Mouse (Mus musculus) splenic B cell, adult 2 months (primary cell): ENCODE results near the gene Rpia.
"Not testable (repeated sequence)": the region's sequence is repeated elsewhere in the genome, so short reads cannot be mapped to it uniquely, and the experiment has no call there.

ENCODE experiments used
- DNase-seq: peaks from one replicate; pipeline ENCODE4 v3.0.0-alpha.2; 2011; ENCODE audit warnings: low read depth, low spot score
- H3K27me3 ChIP-seq: 2 replicates; pipeline ENCODE4 v1.6.1; 2012; ENCODE audit warnings: mild to moderate bottlenecking, low read length, moderate library complexity, mixed read lengths; ENCODE audit not compliant: control insufficient read depth, poor library complexity, insufficient read depth, severe bottlenecking
- H3K36me3 ChIP-seq: 2 replicates; pipeline ENCODE4 v1.6.1; 2012; ENCODE audit warnings: mild to moderate bottlenecking, low read length, moderate library complexity, mixed read lengths; ENCODE audit not compliant: control insufficient read depth, poor library complexity, insufficient read depth, severe bottlenecking

Rpia gene

GRCm38 (mm10) chr6:70791824-70792535 is at the start of gene Rpia:
TSS of gene Rpia (minus strand) at chr6:70792232.
- Histone ChIP-seq H3K27me3 (no peaks in the 10 kb centered on the region; the same call in 1 of the 2 replicates), H3K36me3 (no peaks in the 10 kb centered on the region; the same call in 1 of the 2 replicates)
- peak; percentile 97 for DNase-seq

- Histone ChIP-seq H3K36me3 (no peaks in the 10 kb centered on the region), H3K27me3 (no peaks in the 10 kb centered on the region)
- no peak for DNase-seq
Measured at GRCm38 (mm10) chr6:70840281-70840680, 48.2 kb upstream of the Rpia start.

GRCm38 (mm10) chr6:70838532-70838931 is 46.5 kb upstream of the Rpia start:
- Histone ChIP-seq H3K36me3 (no peaks in the 10 kb centered on the region), H3K27me3 (no peaks in the 10 kb centered on the region)
- DNase-seq = no peak

GRCm38 (mm10) chr6:70837297-70837696 is 45.3 kb upstream of the Rpia start:
- DNase-seq = peak; percentile 64
- H3K36me3 ChIP-seq = no peaks in the 10 kb centered on the region

GRCm38 (mm10) chr6:70831179-70831839 is 39.3 kb upstream of the Rpia start:
- no peaks in the 10 kb centered on the region for H3K27me3 ChIP-seq
- no peaks in the 10 kb centered on the region for H3K36me3 ChIP-seq
- no peak for DNase-seq

More at GRCm38 (mm10) chr6:70837297-70837696, 45.3 kb upstream of the Rpia start:
- H3K27me3 ChIP-seq = no peaks in the 10 kb centered on the region

GRCm38 (mm10) chr6:70830552-70830951 is 38.5 kb upstream of the Rpia start:
- H3K27me3 ChIP-seq = no peaks in the 10 kb centered on the region
- H3K36me3 ChIP-seq = no peaks in the 10 kb centered on the region
- no peak for DNase-seq

- no peaks in the 10 kb centered on the region for H3K27me3 ChIP-seq
- H3K36me3 ChIP-seq = no peaks in the 10 kb centered on the region
- DNase-seq = no peak
Measured at GRCm38 (mm10) chr6:70829451-70829850, 37.4 kb upstream of the Rpia start.

- peak; percentile 76 for DNase-seq
Measured at GRCm38 (mm10) chr6:70824987-70825337, 32.9 kb upstream of the Rpia start.

GRCm38 (mm10) chr6:70824085-70824986 is 32.3 kb upstream of the Rpia start:
- no peaks in the 10 kb centered on the region for H3K36me3 ChIP-seq
- DNase-seq = peak; percentile 80
- no peaks in the 10 kb centered on the region for H3K27me3 ChIP-seq

More at GRCm38 (mm10) chr6:70824987-70825337, 32.9 kb upstream of the Rpia start:
- no peaks in the 10 kb centered on the region for H3K36me3 ChIP-seq
- H3K27me3 ChIP-seq = no peaks in the 10 kb centered on the region

- not testable (repeated sequence) for DNase-seq, H3K27me3 ChIP-seq, H3K36me3 ChIP-seq
Measured at GRCm38 (mm10) chr6:70823277-70823676, 31.2 kb upstream of the Rpia start.

GRCm38 (mm10) chr6:70822386-70822910 is 30.4 kb upstream of the Rpia start:
- Histone ChIP-seq H3K27me3 (no peaks in the 10 kb centered on the region), H3K36me3 (no peaks in the 10 kb centered on the region)
- no peak for DNase-seq

- no peak for DNase-seq
- no peaks in the 10 kb centered on the region for H3K36me3 ChIP-seq
Measured at GRCm38 (mm10) chr6:70821566-70821965, 29.5 kb upstream of the Rpia start.

GRCm38 (mm10) chr6:70815471-70815870 is 23.4 kb upstream of the Rpia start:
- DNase-seq = no peak
- Histone ChIP-seq H3K27me3 (no peaks in the 10 kb centered on the region), H3K36me3 (no peaks in the 10 kb centered on the region)

More at GRCm38 (mm10) chr6:70821566-70821965, 29.5 kb upstream of the Rpia start:
- H3K27me3 ChIP-seq = no peaks in the 10 kb centered on the region

GRCm38 (mm10) chr6:70814629-70814950 is 22.6 kb upstream of the Rpia start:
- Histone ChIP-seq H3K36me3 (no peaks in the 10 kb centered on the region), H3K27me3 (no peaks in the 10 kb centered on the region)
- peak; percentile 59 for DNase-seq
